Mouse (Mus musculus) T-helper 17 cell (primary cell): ENCODE data around the gene Fryl.

Experiments used
- in situ Hi-C, 2 experiments: fragments of 300-600 bp; cut with MboI, MseI; formaldehyde crosslinking; loops; 1 replicate in 1 of 2; 2 replicates in 1 of 2; pipeline ENCODE4 v1.15.1; 2025; ENCODE audit warnings: high pct_unique_total_duplicates in 2 of 2

Fryl gene

GRCm38 (mm10) chr5:73028646-73029045, 227.8 kb downstream of the Fryl start:
- in situ Hi-C loops: loop anchor here in 1 of 2 experiments (5.0 kb wide), 1 partner anchor 104 kb away; no protein-coding TSS in a partner anchor

- in situ Hi-C loops: loop anchor here in 1 of 2 experiments (5.0 to 25.0 kb wide), 2 partner anchors 452 to 614 kb away; partner anchors contain the start of genes Lrrc66 and Sgcb
These were observed 232.6 kb downstream of the Fryl start for GRCm38 (mm10) chr5:73023801-73024200.

DNA sequence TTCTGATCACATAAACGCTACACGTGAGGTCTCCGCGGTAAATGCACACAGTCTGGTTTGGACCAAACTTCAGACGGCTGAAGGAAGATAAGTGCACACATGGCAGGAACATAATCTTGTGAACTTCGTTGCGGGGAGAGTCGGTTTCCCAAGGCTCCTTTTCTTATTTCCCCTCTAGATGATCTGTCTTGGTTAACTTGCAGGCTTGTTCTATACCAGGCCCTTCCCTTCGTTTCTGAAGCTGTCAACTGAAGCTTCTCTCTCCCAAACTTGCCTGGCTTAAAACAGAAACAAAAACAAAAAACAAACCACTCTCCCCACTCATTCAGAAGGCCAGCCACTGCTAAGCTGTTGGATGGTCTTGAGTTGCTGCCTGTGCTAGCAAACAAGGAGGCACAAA, 241.7 kb downstream of the Fryl start:
- in situ Hi-C loops: loop anchor here in 1 of 2 experiments (25.0 kb wide), 1 partner anchor 623 kb away; the partner anchor contains the start of genes Lrrc66 and Sgcb

DNA sequence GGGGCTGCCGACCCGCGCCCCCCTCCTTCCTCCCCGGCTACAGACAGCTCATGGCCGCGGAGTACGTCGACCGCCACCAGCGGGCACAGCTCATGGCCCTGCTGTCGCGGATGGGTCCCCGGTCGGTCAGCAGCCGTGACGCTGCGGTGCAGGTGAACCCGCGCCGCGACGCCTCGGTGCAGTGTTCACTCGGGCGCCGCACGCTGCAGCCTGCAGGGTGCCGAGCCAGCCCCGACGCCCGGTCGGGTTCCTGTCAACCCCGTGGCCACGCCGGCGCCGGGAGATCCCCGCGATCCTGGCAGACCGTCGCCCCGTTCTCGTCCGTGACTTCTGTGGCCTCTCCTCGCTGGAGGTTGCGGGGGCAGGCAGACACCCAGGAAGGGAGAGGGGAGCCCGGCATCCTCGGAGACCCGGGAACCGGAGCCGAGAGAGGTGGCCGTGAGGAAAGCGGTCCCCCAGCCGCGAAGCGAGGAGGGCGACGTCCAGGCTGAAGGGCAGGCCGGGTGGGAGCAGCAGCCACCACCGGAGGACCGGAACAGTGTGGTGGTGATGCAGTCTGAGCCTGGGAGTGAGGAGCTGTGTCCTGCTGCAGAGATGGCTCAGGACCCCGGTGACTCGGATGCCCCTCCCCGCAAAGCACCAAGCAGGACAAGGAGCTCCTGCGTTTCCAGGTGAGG, 242.7 kb downstream of the Fryl start:
- in situ Hi-C loops: loop anchor here in 1 of 2 experiments (25.0 kb wide), 1 partner anchor 624 kb away; the partner anchor contains the start of genes Lrrc66 and Sgcb

DNA sequence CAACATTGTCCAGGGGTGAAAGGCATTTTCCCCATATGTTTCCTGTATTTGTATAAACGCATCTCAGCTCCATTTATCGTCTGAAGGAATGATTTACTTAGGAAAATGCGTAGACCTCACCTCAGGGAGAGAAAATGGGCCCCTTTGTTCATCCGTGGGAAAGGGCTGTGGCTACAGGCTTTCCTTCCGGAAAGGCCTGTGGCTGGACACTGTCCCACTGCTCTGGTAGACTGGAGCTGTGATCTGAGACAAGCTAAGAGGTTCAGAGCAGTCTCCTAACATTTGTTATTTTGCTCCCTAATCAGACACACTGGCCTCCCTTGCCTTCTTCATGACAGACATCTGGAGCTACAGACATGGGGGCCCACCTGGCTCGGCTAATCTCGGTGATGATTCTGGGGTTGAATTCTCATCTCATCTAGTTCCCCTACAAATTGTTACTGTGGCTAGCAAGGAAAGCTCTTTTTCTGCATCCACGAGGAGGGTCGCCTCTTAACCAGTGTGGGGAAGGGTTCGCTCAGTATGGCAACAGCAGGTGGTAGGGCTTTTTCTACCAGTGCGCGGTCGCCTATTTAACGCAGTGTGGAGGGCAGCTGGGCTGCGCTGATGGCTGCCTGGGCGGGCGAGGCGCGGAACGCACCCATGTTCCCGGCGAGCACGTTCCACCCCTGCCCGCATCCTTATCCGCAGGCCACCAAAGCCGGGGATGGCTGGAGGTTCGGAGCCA, 243.4 kb downstream of the Fryl start:
- in situ Hi-C loops: loop anchor here in 1 of 2 experiments (25.0 kb wide), 1 partner anchor 624 kb away; the partner anchor contains the start of genes Lrrc66 and Sgcb

DNA sequence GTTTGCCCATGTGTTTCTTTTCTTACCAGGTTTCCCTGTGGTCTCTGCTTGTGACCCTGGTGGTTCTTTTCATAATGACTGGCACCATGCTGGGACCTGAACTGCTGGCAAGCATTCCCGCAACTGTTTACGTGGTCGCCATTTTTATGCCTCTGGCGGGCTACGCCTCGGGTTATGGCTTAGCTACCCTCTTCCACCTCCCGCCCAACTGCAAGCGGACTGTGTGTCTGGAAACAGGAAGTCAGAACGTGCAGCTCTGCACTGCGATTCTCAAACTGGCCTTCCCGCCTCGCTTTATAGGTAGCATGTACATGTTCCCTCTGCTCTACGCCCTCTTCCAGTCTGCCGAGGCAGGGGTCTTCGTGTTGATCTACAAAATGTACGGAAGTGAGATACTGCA, 244.6 kb downstream of the Fryl start:
- in situ Hi-C loops: loop anchor here in 1 of 2 experiments (25.0 kb wide), 1 partner anchor 625 kb away; the partner anchor contains the start of genes Lrrc66 and Sgcb

- in situ Hi-C loops: loop anchor here in 1 of 2 experiments (25.0 kb wide), 1 partner anchor 629 kb away; the partner anchor contains the start of genes Lrrc66 and Sgcb
These were observed 248.2 kb downstream of the Fryl start for GRCm38 (mm10) chr5:73008230-73008629.

DNA sequence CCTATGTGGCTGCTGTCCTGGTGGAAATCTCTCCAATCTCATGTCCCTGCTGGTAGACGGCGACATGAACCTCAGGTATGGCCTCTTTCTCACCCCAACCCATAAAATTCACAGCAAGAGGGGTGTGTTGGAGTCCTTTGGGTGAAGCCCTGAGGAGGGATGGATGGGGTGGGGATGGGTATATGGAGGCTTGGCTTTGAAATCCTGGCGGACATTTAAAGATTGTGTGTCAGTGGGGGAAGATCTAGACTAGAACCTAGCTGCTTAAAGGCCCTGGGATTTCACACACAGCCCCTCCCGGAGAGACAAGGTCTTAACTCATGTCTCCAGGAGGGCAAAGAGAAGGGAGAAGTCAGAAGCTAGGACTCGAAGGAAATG, 248.8 kb downstream of the Fryl start:
- in situ Hi-C loops: loop anchor here in 1 of 2 experiments (25.0 kb wide), 1 partner anchor 630 kb away; the partner anchor contains the start of genes Lrrc66 and Sgcb

GRCm38 (mm10) chr5:73006784-73007581, 249.4 kb downstream of the Fryl start, which contains the start of gene Slc10a4:
Gene Slc10a4, plus strand, starts transcription at chr5:73006883.
- in situ Hi-C loops: loop anchor here in 1 of 2 experiments (25.0 kb wide), 1 partner anchor 630 kb away; the partner anchor contains the start of genes Lrrc66 and Sgcb

DNA sequence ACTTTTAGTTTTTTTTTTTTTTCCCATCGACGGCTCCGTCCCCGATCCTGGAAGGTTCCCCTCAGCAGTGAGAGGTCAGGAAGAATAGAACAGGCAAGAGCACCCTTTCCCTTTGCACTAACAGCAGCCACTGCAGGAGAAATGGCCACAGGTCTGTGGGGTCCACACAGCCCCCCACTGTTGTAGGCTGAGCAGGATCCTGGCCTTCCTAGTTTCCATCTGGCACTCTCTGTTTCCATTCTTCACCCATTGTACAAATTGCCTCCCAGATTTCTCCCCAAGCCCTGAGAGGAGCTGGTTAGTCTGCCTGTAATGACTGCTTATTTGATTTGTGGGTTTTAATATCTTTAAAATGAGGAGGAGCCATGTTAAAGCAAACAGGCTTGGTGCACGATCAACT, 252.4 kb downstream of the Fryl start:
- in situ Hi-C loops: loop anchor here (5.0 to 25.0 kb wide), 2 partner anchors 412 to 633 kb away; partner anchors contain the start of genes Lrrc66 (in 1 of the 2) and Sgcb (in 1 of the 2)

DNA sequence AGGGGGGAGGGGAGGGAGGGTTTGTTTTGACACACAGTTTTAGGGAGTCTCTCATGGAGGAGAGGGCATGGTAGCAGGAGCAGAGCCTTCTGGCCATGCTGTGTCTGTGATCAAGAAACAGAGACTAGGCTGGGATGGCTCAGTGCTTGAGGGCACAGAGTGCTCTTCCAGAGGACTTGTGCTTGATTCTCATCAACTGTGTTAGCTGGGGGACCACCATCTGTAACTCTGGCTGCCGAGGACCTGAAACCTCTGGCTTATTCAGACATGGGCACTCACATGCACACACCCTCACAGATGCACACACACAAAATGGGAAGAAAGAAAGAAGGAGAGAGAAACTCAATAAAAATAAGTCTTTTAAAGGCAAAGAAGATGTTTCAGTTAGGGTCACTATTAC, 257.9 kb downstream of the Fryl start:
- in situ Hi-C loops: loop anchor here in 1 of 2 experiments (5.0 kb wide), 1 partner anchor 401 kb away; no protein-coding TSS in a partner anchor

DNA sequence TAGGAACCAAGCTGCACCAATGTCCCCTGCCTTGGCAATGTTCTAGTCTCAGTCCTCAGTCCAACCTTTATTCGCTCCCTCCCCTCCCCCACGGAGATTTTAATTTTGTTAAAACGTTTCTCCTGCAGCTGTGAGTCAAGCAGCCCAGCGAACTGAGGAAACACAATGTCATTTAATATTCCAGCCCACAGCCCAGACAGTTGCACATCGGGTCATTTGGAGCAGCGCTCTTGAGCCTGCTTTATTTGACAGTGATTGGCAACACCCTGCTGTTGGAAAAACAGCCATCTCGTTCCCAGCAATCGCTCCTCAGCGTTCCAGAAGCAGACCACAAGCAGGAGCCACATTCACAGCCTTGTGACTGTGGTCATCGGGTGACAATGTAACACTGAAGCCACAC, 261.0 kb downstream of the Fryl start:
- in situ Hi-C loops: loop anchor here in 1 of 2 experiments (5.0 kb wide), 1 partner anchor 398 kb away; no protein-coding TSS in a partner anchor

DNA sequence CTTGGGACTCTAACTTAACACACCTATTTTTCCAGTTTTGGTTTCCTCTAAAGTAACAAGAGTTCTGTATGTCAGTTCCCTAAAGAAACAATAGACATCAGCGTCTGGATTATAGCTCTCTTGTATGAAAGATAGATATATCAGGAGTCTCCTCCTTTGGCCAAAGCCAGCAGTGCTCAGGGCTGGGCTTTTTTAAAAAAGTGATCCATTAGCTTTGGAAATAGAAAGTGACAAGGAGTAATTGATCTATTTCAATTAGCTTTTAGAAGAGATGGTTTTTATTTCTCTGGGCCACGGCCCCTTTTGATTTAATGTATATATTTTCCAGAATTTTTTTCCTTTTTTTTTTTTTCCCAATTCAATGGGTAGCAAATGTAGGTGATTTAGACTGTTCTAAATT, 261.5 kb downstream of the Fryl start:
- in situ Hi-C loops: loop anchor here in 1 of 2 experiments (5.0 kb wide), 1 partner anchor 398 kb away; no protein-coding TSS in a partner anchor

GRCm38 (mm10) chr5:72994424-72994823, 262.0 kb downstream of the Fryl start:
- in situ Hi-C loops: no loop called here

- in situ Hi-C loops: no loop called here
These were observed 263.9 kb downstream of the Fryl start for GRCm38 (mm10) chr5:72992474-72992873.

DNA sequence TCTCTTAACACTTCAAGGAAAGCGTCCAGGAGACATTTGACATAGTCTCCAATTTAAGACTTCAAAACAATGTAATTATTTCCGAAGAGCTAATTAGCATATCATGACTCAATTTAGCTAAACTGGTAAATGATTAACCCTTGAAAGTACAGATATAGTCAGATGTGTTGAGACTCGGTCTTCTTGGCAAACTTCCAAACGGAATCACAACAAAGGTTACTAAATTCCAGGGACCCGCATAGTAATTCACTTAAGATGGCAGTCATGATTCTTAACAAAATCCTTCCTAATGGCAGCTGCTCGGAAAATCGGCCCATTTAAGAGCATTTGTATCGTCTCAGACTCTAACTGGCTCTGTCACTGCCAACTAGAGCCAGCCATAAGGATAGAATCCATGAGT, 266.7 kb downstream of the Fryl start:
- in situ Hi-C loops: loop anchor here (5.0 to 10.0 kb wide), 2 partner anchors 393 to 395 kb away; no protein-coding TSS in a partner anchor

GRCm38 (mm10) chr5:72987786-72988185, 268.6 kb downstream of the Fryl start:
- in situ Hi-C loops: loop anchor here (5.0 to 10.0 kb wide), 2 partner anchors 395 to 397 kb away; no protein-coding TSS in a partner anchor

DNA sequence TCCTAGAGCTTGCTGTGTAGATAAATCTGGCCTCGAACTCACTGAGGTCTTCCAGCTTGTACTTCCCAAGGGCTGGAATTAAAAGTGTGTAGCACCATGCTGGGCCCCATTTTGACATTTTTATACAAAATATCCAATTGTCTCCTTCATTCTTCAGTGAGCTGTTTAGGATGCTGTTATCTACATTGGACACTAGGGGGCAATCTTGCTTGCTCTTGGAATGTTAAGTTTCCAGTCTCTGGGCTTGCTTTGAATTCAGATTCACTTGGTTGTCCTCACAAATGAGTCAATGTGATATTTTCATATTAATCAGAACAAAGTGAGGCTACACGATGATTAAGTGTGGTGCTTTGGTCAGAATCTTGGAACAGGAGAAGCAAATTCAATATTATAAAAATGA, 272.3 kb downstream of the Fryl start:
- in situ Hi-C loops: loop anchor here in 1 of 2 experiments (10.0 kb wide), 1 partner anchor 401 kb away; no protein-coding TSS in a partner anchor

GRCm38 (mm10) chr5:72976539-72976938, 279.9 kb downstream of the Fryl start:
- in situ Hi-C loops: loop anchor here (10.0 kb wide), 2 partner anchors 72 to 1978 kb away; no protein-coding TSS in a partner anchor

DNA sequence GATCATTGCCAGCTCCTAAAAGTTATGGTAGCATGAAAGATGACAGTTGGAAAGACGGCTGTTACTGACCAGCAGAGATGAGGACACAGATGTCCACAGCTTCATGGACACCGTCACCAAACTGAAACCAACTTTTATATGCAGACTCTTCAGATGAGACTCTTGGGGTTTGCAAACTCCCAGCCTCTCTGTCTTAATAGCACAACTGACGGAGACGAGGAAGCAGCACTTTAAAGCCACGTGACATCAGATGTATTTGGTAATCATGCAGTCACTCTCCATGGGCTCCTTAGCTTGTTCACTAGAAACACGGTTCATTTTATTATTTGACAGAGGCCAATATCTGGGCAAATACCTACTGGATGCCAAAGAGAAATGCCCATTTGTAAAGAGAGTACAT, 280.4 kb downstream of the Fryl start:
- in situ Hi-C loops: loop anchor here (10.0 kb wide), 2 partner anchors 71 to 1979 kb away; no protein-coding TSS in a partner anchor
